Mouse (Mus musculus) hindbrain, postnatal 0 days (tissue): ENCODE data around the gene Ano8. TPM values are rescaled to one million over a fixed set of nuclear protein-coding genes. Genes with fewer than 3 reads are reported as not detected.

ENCODE experiments used
- ATAC-seq: fragments of 200-750 bp; cut with Nextera tagmentation; 2 replicates; pipeline ENCODE4 v1.8.0; 2017; ENCODE audit warnings: mild to moderate bottlenecking, moderate TSS enrichment, moderate library complexity
- DNase-seq: peaks from one replicate; pipeline ENCODE4 v3.0.0-alpha.2; 2015; ENCODE audit warnings: low spot score
- H3K27ac ChIP-seq: fragments of 300-500 bp; sonication (generic); 2 replicates; pipeline ENCODE4 v1.5.1; 2014; ENCODE audit warnings: mild to moderate bottlenecking
- H3K27me3 ChIP-seq: fragments of 300-500 bp; sonication (generic); 2 replicates; pipeline ENCODE4 v1.6.1; 2014; ENCODE audit warnings: low read length, mixed read lengths; ENCODE audit not compliant: insufficient read depth
- H3K36me3 ChIP-seq: fragments of 300-500 bp; sonication (generic); 2 replicates; pipeline ENCODE4 v1.6.1; 2014; ENCODE audit warnings: low read length, mixed read lengths; ENCODE audit not compliant: insufficient read depth
- H3K4me1 ChIP-seq: fragments of 300-500 bp; sonication (generic); 2 replicates; pipeline ENCODE4 v1.6.1; 2014; ENCODE audit warnings: antibody characterized with exemption, low read length, mixed read lengths; ENCODE audit not compliant: insufficient read depth
- H3K4me2 ChIP-seq: fragments of 300-500 bp; sonication (generic); 2 replicates; pipeline ENCODE4 v1.6.1; 2014; ENCODE audit warnings: low read depth, mild to moderate bottlenecking, low read length, moderate library complexity, mixed read lengths
- H3K4me3 ChIP-seq: fragments of 300-500 bp; sonication (generic); 2 replicates; pipeline ENCODE4 v1.5.1; 2014; ENCODE audit warnings: low read length
- H3K9ac ChIP-seq: fragments of 300-500 bp; sonication (generic); replicated peaks from 2 replicates; pipeline ENCODE4 v1.6.1; 2014; ENCODE audit warnings: mild to moderate bottlenecking, low read length, moderate library complexity, mixed read lengths
- H3K9me3 ChIP-seq: fragments of 300-500 bp; sonication (generic); 2 replicates; pipeline ENCODE4 v1.6.1; 2016; ENCODE audit warnings: low read length, mixed read lengths
- CTCF ChIP-seq: IDR thresholded peaks from 2 replicates; pipeline ENCODE4 v1.5.1; 2016; ENCODE audit warnings: antibody characterized with exemption, control low read depth, low read depth
- WGBS: fragments of 180-500 bp; shearing (Covaris S2); extraction: QIAGEN DNeasy Blood & Tissue Kit; methylation state at CpG from one replicate; pipeline ENCODE4 v1.1.7; 2014; 5-methylcytosine and 5-hydroxymethylcytosine counted together
- polyA plus RNA-seq: library from polyadenylated mRNA; unstranded; fragments of >200 nt; fragmentation: Nextera tagmentation; extraction: Ambion mirVana; gene quantifications from 2 replicates; pipeline ENCODE4 v1.2.1, GENCODE M21; 2015
- total RNA-seq: library from RNA; depleted of rRNA; stranded (reverse); fragments of >200 nt; gene quantifications from 2 replicates; pipeline ENCODE4 v1.2.3, GENCODE M21; 2014

Gene Ano8
- total and polyA plus RNA-seq, 2 experiments from 2014 or later = 5.3 to 78.6 TPM

- no peak for TF ChIP-seq CTCF
- H3K27me3 ChIP-seq = no peaks in the 10 kb centered on the region
- H3K9me3 ChIP-seq = no peaks in the 10 kb centered on the region
- no peak overlapping the region for H3K9ac ChIP-seq
- DNase-seq (no peak), ATAC-seq (no peak)
- peaks cover 34% of the 10 kb centered on the region for H3K36me3 ChIP-seq
- WGBS = 94% methylated on average over 17 of the region's 17 CpGs
- no peak overlapping the region for H3K27ac ChIP-seq
- H3K4me2 ChIP-seq = no peak overlapping the region
- no peak overlapping the region for H3K4me3 ChIP-seq
- H3K4me1 ChIP-seq = no peaks in the 10 kb centered on the region
Measured at GRCm38 (mm10) chr8:71471861-71472260, 13.9 kb downstream of the Ano8 start.

- H3K27ac ChIP-seq = no peak overlapping the region
- ATAC-seq (no peak), DNase-seq (no peak)
- TF ChIP-seq CTCF = no peak
- H3K36me3 ChIP-seq = peaks cover 34% of the 10 kb centered on the region
- no peak overlapping the region for H3K4me3 ChIP-seq
- 79% methylated on average over 5 of the region's 5 CpGs for WGBS
- H3K9ac ChIP-seq = no peak overlapping the region
- no peaks in the 10 kb centered on the region for H3K27me3 ChIP-seq
- no peaks in the 10 kb centered on the region for H3K9me3 ChIP-seq
- no peak overlapping the region for H3K4me2 ChIP-seq
- H3K4me1 ChIP-seq = no peaks in the 10 kb centered on the region
Measured at GRCm38 (mm10) chr8:71470913-71471255, 14.9 kb downstream of the Ano8 start.

GRCm38 (mm10) chr8:71470146-71470912 is 15.4 kb downstream of the Ano8 start:
- WGBS = 76% methylated on average over 3 of the region's 3 CpGs
- H3K27ac ChIP-seq = peak overlapping the region; percentile 80; the same call in 1 of the 2 replicates

GRCm38 (mm10) chr8:71469411-71469810 is 16.4 kb downstream of the Ano8 start:
- H3K4me2 ChIP-seq = peak overlapping the region; percentile 81
- peak; percentile 41 for ATAC-seq
- H3K4me3 ChIP-seq = peak overlapping the region; percentile 73
- WGBS = 3% methylated on average over 23 of the region's 24 CpGs
- peak overlapping the region; percentile 80 for H3K27ac ChIP-seq
- H3K4me1 ChIP-seq = no peaks in the 10 kb centered on the region
- DNase-seq = peak; percentile 85
- H3K9ac ChIP-seq = peak overlapping the region; percentile 73
- TF ChIP-seq CTCF = 0 out of 2 replicates have a peak, but pooled peaks have one; percentile 6
- no peaks in the 10 kb centered on the region for H3K9me3 ChIP-seq
- peaks cover 27% of the 10 kb centered on the region; the same call in 1 of the 2 replicates for H3K36me3 ChIP-seq
- no peaks in the 10 kb centered on the region for H3K27me3 ChIP-seq

More at GRCm38 (mm10) chr8:71470146-71470912, 15.4 kb downstream of the Ano8 start:
- Histone ChIP-seq H3K9ac (peak overlapping the region; percentile 73), H3K27me3 (no peaks in the 10 kb centered on the region), H3K9me3 (no peaks in the 10 kb centered on the region), H3K4me1 (no peaks in the 10 kb centered on the region), H3K4me3 (peak overlapping the region; percentile 73), H3K36me3 (peaks cover 34% of the 10 kb centered on the region), H3K4me2 (peak overlapping the region; percentile 81)
- no peak for TF ChIP-seq CTCF
- ATAC-seq (no peak), DNase-seq (no peak)

- peak; percentile 90 for ATAC-seq
- under 1% methylated on average over 36 of the region's 52 CpGs for WGBS
- H3K4me1 ChIP-seq = peaks cover 4% of the 10 kb centered on the region; the same call in 1 of the 2 replicates
- H3K9ac ChIP-seq = peak within 1 kb of the TSS; percentile 73
- peak within 1 kb of the TSS; percentile 81 for H3K4me2 ChIP-seq
- no peak for TF ChIP-seq CTCF
- peak; percentile 100 for DNase-seq
- H3K9me3 ChIP-seq = no peaks in the 10 kb centered on the region
- no peaks in the 10 kb centered on the region for H3K27me3 ChIP-seq
- peaks cover 22% of the 10 kb centered on the region; the same call in 1 of the 2 replicates for H3K36me3 ChIP-seq
- peak within 1 kb of the TSS; percentile 73 for H3K4me3 ChIP-seq
- H3K27ac ChIP-seq = peak within 1 kb of the TSS; percentile 80
Measured at GRCm38 (mm10) chr8:71468916-71469315, 16.8 kb downstream of the Ano8 start, which contains the start of gene Dda1. Gene Dda1, plus strand, starts transcription at chr8:71469199.

- Histone ChIP-seq H3K27ac (no peak overlapping the region), H3K9me3 (no peaks in the 10 kb centered on the region), H3K9ac (no peak overlapping the region), H3K36me3 (peaks cover 14% of the 10 kb centered on the region; the same call in 1 of the 2 replicates), H3K4me1 (peaks cover 6% of the 10 kb centered on the region; the same call in 1 of the 2 replicates), H3K4me3 (no peak overlapping the region), H3K27me3 (no peaks in the 10 kb centered on the region), H3K4me2 (no peak overlapping the region)
- no peak for DNase-seq
- no peak for TF ChIP-seq CTCF
- no peak for ATAC-seq
- 97% methylated on average over 1 of the region's 1 CpGs for whole genome bisulfite sequencing
Measured at GRCm38 (mm10) chr8:71468001-71468400, 17.8 kb downstream of the Ano8 start.

- 89% methylated on average over 2 of the region's 2 CpGs for WGBS
- no peak for DNase-seq
- Histone ChIP-seq H3K4me2 (no peak overlapping the region), H3K36me3 (0 out of 2 replicates have a peak, but pooled peaks cover 6% of the 10 kb centered on the region), H3K9ac (no peak overlapping the region), H3K27me3 (no peaks in the 10 kb centered on the region), H3K4me3 (no peak overlapping the region), H3K4me1 (peaks cover 6% of the 10 kb centered on the region; the same call in 1 of the 2 replicates), H3K9me3 (no peaks in the 10 kb centered on the region), H3K27ac (no peak overlapping the region)
- no peak for ATAC-seq
- no peak for TF ChIP-seq CTCF
Measured at GRCm38 (mm10) chr8:71467201-71467600, 18.6 kb downstream of the Ano8 start.
